Mouse (Mus musculus) G1E (cell line): Measurements from ENCODE around the gene Olfr164. TPM values are rescaled to one million over a fixed set of nuclear protein-coding genes. Genes with fewer than 3 reads are reported as not detected.

ENCODE experiments used
- ATAC-seq: 2 replicates; pipeline ENCODE4 v1.8.0; 2016; ENCODE audit warnings: mild to moderate bottlenecking; ENCODE audit not compliant: insufficient number of reproducible peaks, poor library complexity, low FRiP score, severe bottlenecking; ENCODE audit errors: extremely low read depth
- DNase-seq: peaks from one replicate; pipeline ENCODE4 v3.0.0; 2012; ENCODE audit warnings: low spot score
- H3K27me3 ChIP-seq: 2 replicates; pipeline ENCODE4 v1.6.1; 2012; ENCODE audit warnings: mild to moderate bottlenecking, low read length, inconsistent platforms; ENCODE audit not compliant: insufficient read depth
- H3K36me3 ChIP-seq: replicated peaks from 2 replicates; pipeline ENCODE3; 2012; ENCODE audit warnings: mild to moderate bottlenecking, inconsistent platforms
- H3K4me1 ChIP-seq: 2 replicates; pipeline ENCODE4 v1.6.1; 2012; ENCODE audit warnings: low read depth, low read length, inconsistent platforms, mixed read lengths; ENCODE audit not compliant: insufficient read depth
- H3K4me3 ChIP-seq: 2 replicates; pipeline ENCODE4 v1.5.1; 2012; ENCODE audit warnings: low read depth, mild to moderate bottlenecking, inconsistent platforms, low read length, moderate library complexity, mixed read lengths
- H3K9me3 ChIP-seq: replicated peaks from 2 replicates; pipeline ENCODE4 v1.6.1; 2012; ENCODE audit warnings: inconsistent platforms
- CTCF ChIP-seq: IDR thresholded peaks from 2 replicates; pipeline ENCODE4 v1.5.1; 2012; ENCODE audit warnings: low read depth, low read length, inconsistent platforms, mixed read lengths
- GATA1 ChIP-seq: IDR thresholded peaks from 2 replicates; pipeline ENCODE4 v1.6.1; 2012; ENCODE audit warnings: borderline replicate concordance, low read length, inconsistent platforms, mixed read lengths
- GATA2 ChIP-seq: IDR thresholded peaks from 2 replicates; pipeline ENCODE4 v1.6.1; 2012; ENCODE audit warnings: low read depth, low read length, inconsistent platforms, borderline replicate concordance
- POLR2AphosphoS5 ChIP-seq: IDR thresholded peaks from 2 replicates; pipeline ENCODE4 v1.6.1; 2012; ENCODE audit warnings: low read depth, low read length, inconsistent platforms; ENCODE audit not compliant: insufficient replicate concordance
- TAL1 ChIP-seq: conservative IDR thresholded peaks from 2 replicates; pipeline ENCODE4 v1.6.1; 2012; ENCODE audit warnings: low read depth, low read length, inconsistent platforms, mixed read lengths
- polyA plus RNA-seq: library from polyadenylated mRNA; stranded (reverse); fragments of >175 nt; gene quantifications from 2 replicates; pipeline ENCODE4 v1.2.3, GENCODE M21; 2012
- total RNA-seq, 2 experiments: library from RNA; stranded (forward) in 1 of 2; stranded (reverse) in 1 of 2; fragments of 200-1000 nt in 1 of 2; fragments of >200 nt in 1 of 2; fragmentation: Nextera tagmentation in 1 of 2; gene quantifications; 2 replicates each; pipeline ENCODE4 v1.2.3; 2014 to 2017

The Olfr164 gene
- total RNA-seq (2014; fragmentation: Nextera tagmentation) (not detected in 2 replicates), total RNA-seq (2017) (0.05 and 0.17 TPM in 2 replicates), polyA plus RNA-seq (not detected in 2 replicates)

GRCm38 (mm10) chr16:19313964-19314363 lies at the start of gene Olfr164:
Olfr164 (minus strand) TSS chr16:19314064.
- no peak for TF ChIP-seq TAL1
- no peak for TF ChIP-seq GATA2
- TF ChIP-seq GATA1: no peak
- TF ChIP-seq CTCF: no peak
- no peak for TF ChIP-seq POLR2AphosphoS5
- no peaks in the 10 kb centered on the region for H3K4me1 ChIP-seq

GRCm38 (mm10) chr16:19349111-19349510 lies 35.2 kb upstream of the Olfr164 start:
- Histone ChIP-seq H3K36me3 (no peaks in the 10 kb centered on the region), H3K4me1 (no peaks in the 10 kb centered on the region), H3K4me3 (no peak overlapping the region), H3K27me3 (no peaks in the 10 kb centered on the region), H3K9me3 (no peaks in the 10 kb centered on the region)
- no peak for DNase-seq
- TF ChIP-seq GATA2: no peak
- TF ChIP-seq CTCF: no peak
- no peak for TF ChIP-seq POLR2AphosphoS5
- TF ChIP-seq TAL1: no peak
- no peak for TF ChIP-seq GATA1
- no peak for ATAC-seq

More at GRCm38 (mm10) chr16:19313964-19314363, at the start of gene Olfr164:
- no peaks in the 10 kb centered on the region for H3K9me3 ChIP-seq
- ATAC-seq (no peak), DNase-seq (no peak)
- no peak within 1 kb of the TSS for H3K4me3 ChIP-seq
- H3K27me3 ChIP-seq: no peaks in the 10 kb centered on the region; the same call in 1 of the 2 replicates
- no peaks in the 10 kb centered on the region for H3K36me3 ChIP-seq

GRCm38 (mm10) chr16:19263235-19263634 lies 50.6 kb downstream of the Olfr164 start:
- ATAC-seq (no peak), DNase-seq (no peak)
- TF ChIP-seq TAL1 (no peak), POLR2AphosphoS5 (no peak), GATA1 (no peak), CTCF (no peak), GATA2 (no peak)
- no peaks in the 10 kb centered on the region for H3K27me3 ChIP-seq
- no peaks in the 10 kb centered on the region for H3K4me1 ChIP-seq
- H3K4me3 ChIP-seq: no peak overlapping the region
- no peaks in the 10 kb centered on the region for H3K36me3 ChIP-seq
- H3K9me3 ChIP-seq: no peaks in the 10 kb centered on the region

GRCm38 (mm10) chr16:19260780-19261179 lies 53.1 kb downstream of the Olfr164 start:
- no peak for ATAC-seq
- TF ChIP-seq GATA2 (no peak), TAL1 (no peak), CTCF (no peak), POLR2AphosphoS5 (no peak)

GRCm38 (mm10) chr16:19245835-19246234 lies 68.0 kb downstream of the Olfr164 start:
- ATAC-seq (no peak), DNase-seq (no peak)

More at GRCm38 (mm10) chr16:19260780-19261179, 53.1 kb downstream of the Olfr164 start:
- no peak for DNase-seq
- Histone ChIP-seq H3K4me3 (no peak overlapping the region), H3K27me3 (no peaks in the 10 kb centered on the region), H3K36me3 (no peaks in the 10 kb centered on the region), H3K4me1 (no peaks in the 10 kb centered on the region), H3K9me3 (no peaks in the 10 kb centered on the region)

GRCm38 (mm10) chr16:19241539-19242025 lies 72.3 kb downstream of the Olfr164 start:
- ATAC-seq: no peak
- Histone ChIP-seq H3K4me3 (no peak overlapping the region), H3K36me3 (no peaks in the 10 kb centered on the region), H3K27me3 (no peaks in the 10 kb centered on the region; the same call in 1 of the 2 replicates), H3K4me1 (no peaks in the 10 kb centered on the region), H3K9me3 (no peaks in the 10 kb centered on the region)
- no peak for TF ChIP-seq GATA2
- DNase-seq: no peak

More at GRCm38 (mm10) chr16:19245835-19246234, 68.0 kb downstream of the Olfr164 start:
- Histone ChIP-seq H3K27me3 (no peaks in the 10 kb centered on the region), H3K36me3 (no peaks in the 10 kb centered on the region), H3K9me3 (no peaks in the 10 kb centered on the region), H3K4me1 (no peaks in the 10 kb centered on the region), H3K4me3 (no peak overlapping the region)
- TF ChIP-seq CTCF (no peak), TAL1 (no peak), POLR2AphosphoS5 (no peak), GATA2 (no peak), GATA1 (no peak)
